Mouse (Mus musculus): ENCODE results near the gene Six3. TPM values are rescaled to one million over a fixed set of nuclear protein-coding genes. Genes with fewer than 3 reads are reported as not detected.

The Six3 gene
- polyA plus RNA-seq, 1 experiment from 2014 or later = not detected

GRCm38 (mm10) chr17:85591976-85592375 lies 21.4 kb upstream of the Six3 start:
- H3K36me3 ChIP-seq (ENCODE audit: control insufficient read depth, insufficient read depth) = no peaks in the 10 kb centered on the region
- WGBS = 73% methylated on average over 6 of the region's 6 CpGs
- ATAC-seq (replicated peaks; ENCODE audit: extremely low read depth, insufficient read depth, low FRiP score) = no peak
- no peaks in the 10 kb centered on the region for H3K4me1 ChIP-seq (ENCODE audit: control insufficient read depth, insufficient read depth, low read length)
- H3K4me3 ChIP-seq (ENCODE audit: low read length) = no peak overlapping the region
- H3K4me2 ChIP-seq (ENCODE audit: low read depth, low read length) = no peak overlapping the region
- H3K9ac ChIP-seq (ENCODE audit: low read length) = no peak overlapping the region
- no peak overlapping the region for H3K27ac ChIP-seq (ENCODE audit: low read length)
- H3K27me3 ChIP-seq (ENCODE audit: control insufficient read depth, insufficient read depth, low read length) = 0 out of 2 replicates have a peak, but pooled peaks cover 2% of the 10 kb centered on the region
- H3K9me3 ChIP-seq (replicated peaks; ENCODE audit: control insufficient read depth, low read length) = peaks cover 5% of the 10 kb centered on the region; the same call in 1 of the 2 replicates

- no peak for ATAC-seq (replicated peaks; ENCODE audit: extremely low read depth, insufficient read depth, low FRiP score)
- Histone ChIP-seq H3K4me2 (ENCODE audit: low read depth, low read length) (no peak overlapping the region), H3K27me3 (ENCODE audit: control insufficient read depth, insufficient read depth, low read length) (peaks cover 8% of the 10 kb centered on the region; the same call in 1 of the 2 replicates), H3K36me3 (ENCODE audit: control insufficient read depth, insufficient read depth) (no peaks in the 10 kb centered on the region), H3K4me3 (ENCODE audit: low read length) (no peak overlapping the region), H3K27ac (ENCODE audit: low read length) (no peak overlapping the region), H3K9ac (ENCODE audit: low read length) (no peak overlapping the region), H3K4me1 (ENCODE audit: control insufficient read depth, insufficient read depth, low read length) (no peaks in the 10 kb centered on the region), H3K9me3 (replicated peaks; ENCODE audit: control insufficient read depth, low read length) (peaks cover 4% of the 10 kb centered on the region; the same call in 1 of the 2 replicates)
- WGBS = 62% methylated on average over 10 of the region's 10 CpGs
Measured at GRCm38 (mm10) chr17:85595853-85596252, 17.6 kb upstream of the Six3 start.

- H3K4me2 ChIP-seq (ENCODE audit: low read depth, low read length) = no peak overlapping the region
- peaks cover 8% of the 10 kb centered on the region for H3K27me3 ChIP-seq (ENCODE audit: control insufficient read depth, insufficient read depth, low read length)
- 27% methylated on average over 6 of the region's 6 CpGs for WGBS
- H3K4me3 ChIP-seq (ENCODE audit: low read length) = no peak overlapping the region
- H3K9ac ChIP-seq (ENCODE audit: low read length) = no peak overlapping the region
- H3K4me1 ChIP-seq (ENCODE audit: control insufficient read depth, insufficient read depth, low read length) = no peaks in the 10 kb centered on the region
- no peaks in the 10 kb centered on the region for H3K9me3 ChIP-seq (replicated peaks; ENCODE audit: control insufficient read depth, low read length)
- no peaks in the 10 kb centered on the region for H3K36me3 ChIP-seq (ENCODE audit: control insufficient read depth, insufficient read depth)
- no peak for ATAC-seq (replicated peaks; ENCODE audit: extremely low read depth, insufficient read depth, low FRiP score)
- H3K27ac ChIP-seq (ENCODE audit: low read length) = no peak overlapping the region
Measured at GRCm38 (mm10) chr17:85596341-85596890, 17.0 kb upstream of the Six3 start.

- no peaks in the 10 kb centered on the region for H3K9me3 ChIP-seq (replicated peaks; ENCODE audit: control insufficient read depth, low read length)
- H3K36me3 ChIP-seq (ENCODE audit: control insufficient read depth, insufficient read depth) = no peaks in the 10 kb centered on the region
- ATAC-seq (replicated peaks; ENCODE audit: extremely low read depth, insufficient read depth, low FRiP score) = no peak
- no peak overlapping the region for H3K4me2 ChIP-seq (ENCODE audit: low read depth, low read length)
- peaks cover 30% of the 10 kb centered on the region for H3K27me3 ChIP-seq (ENCODE audit: control insufficient read depth, insufficient read depth, low read length)
- no peak overlapping the region for H3K9ac ChIP-seq (ENCODE audit: low read length)
- H3K27ac ChIP-seq (ENCODE audit: low read length) = no peak overlapping the region
- no peak overlapping the region for H3K4me3 ChIP-seq (ENCODE audit: low read length)
- WGBS = 60% methylated on average over 9 of the region's 9 CpGs
- H3K4me1 ChIP-seq (ENCODE audit: control insufficient read depth, insufficient read depth, low read length) = no peaks in the 10 kb centered on the region
Measured at GRCm38 (mm10) chr17:85599520-85599919, 13.9 kb upstream of the Six3 start.

GRCm38 (mm10) chr17:85606463-85606862 lies 6.9 kb upstream of the Six3 start:
- H3K27ac ChIP-seq (ENCODE audit: low read length) = no peak overlapping the region
- H3K4me2 ChIP-seq (ENCODE audit: low read depth, low read length) = no peak overlapping the region
- H3K36me3 ChIP-seq (ENCODE audit: control insufficient read depth, insufficient read depth) = no peaks in the 10 kb centered on the region
- ATAC-seq (replicated peaks; ENCODE audit: extremely low read depth, insufficient read depth, low FRiP score) = no peak
- H3K9me3 ChIP-seq (replicated peaks; ENCODE audit: control insufficient read depth, low read length) = no peaks in the 10 kb centered on the region
- peaks cover 82% of the 10 kb centered on the region for H3K27me3 ChIP-seq (ENCODE audit: control insufficient read depth, insufficient read depth, low read length)
- no peaks in the 10 kb centered on the region for H3K4me1 ChIP-seq (ENCODE audit: control insufficient read depth, insufficient read depth, low read length)
- WGBS = 11% methylated on average over 3 of the region's 3 CpGs
- no peak overlapping the region for H3K4me3 ChIP-seq (ENCODE audit: low read length)
- H3K9ac ChIP-seq (ENCODE audit: low read length) = no peak overlapping the region

GRCm38 (mm10) chr17:85607556-85608365 lies 5.6 kb upstream of the Six3 start:
- no peaks in the 10 kb centered on the region for H3K36me3 ChIP-seq (ENCODE audit: control insufficient read depth, insufficient read depth)
- H3K9me3 ChIP-seq (replicated peaks; ENCODE audit: control insufficient read depth, low read length) = no peaks in the 10 kb centered on the region
- no peak overlapping the region for H3K27ac ChIP-seq (ENCODE audit: low read length)
- ATAC-seq (replicated peaks; ENCODE audit: extremely low read depth, insufficient read depth, low FRiP score) = no peak
- 2% methylated on average over 41 of the region's 41 CpGs for WGBS
- no peak overlapping the region for H3K4me3 ChIP-seq (ENCODE audit: low read length)
- no peak overlapping the region for H3K9ac ChIP-seq (ENCODE audit: low read length)
- no peaks in the 10 kb centered on the region for H3K4me1 ChIP-seq (ENCODE audit: control insufficient read depth, insufficient read depth, low read length)
- no peak overlapping the region for H3K4me2 ChIP-seq (ENCODE audit: low read depth, low read length)
- H3K27me3 ChIP-seq (ENCODE audit: control insufficient read depth, insufficient read depth, low read length) = peaks cover 86% of the 10 kb centered on the region

GRCm38 (mm10) chr17:85608366-85609093 lies 4.9 kb upstream of the Six3 start:
- Histone ChIP-seq H3K27me3 (ENCODE audit: control insufficient read depth, insufficient read depth, low read length) (peaks cover 86% of the 10 kb centered on the region), H3K27ac (ENCODE audit: low read length) (no peak overlapping the region), H3K9ac (ENCODE audit: low read length) (no peak overlapping the region), H3K9me3 (replicated peaks; ENCODE audit: control insufficient read depth, low read length) (no peaks in the 10 kb centered on the region), H3K4me3 (ENCODE audit: low read length) (0 out of 2 replicates have a peak overlapping the region, but pooled peaks have one; percentile 12), H3K36me3 (ENCODE audit: control insufficient read depth, insufficient read depth) (no peaks in the 10 kb centered on the region), H3K4me2 (ENCODE audit: low read depth, low read length) (peak overlapping the region; percentile 21; the same call in 1 of the 2 replicates), H3K4me1 (ENCODE audit: control insufficient read depth, insufficient read depth, low read length) (no peaks in the 10 kb centered on the region)
- WGBS = 1% methylated on average over 41 of the region's 42 CpGs
- ATAC-seq (replicated peaks; ENCODE audit: extremely low read depth, insufficient read depth, low FRiP score) = no peak

GRCm38 (mm10) chr17:85609094-85609425 lies 4.3 kb upstream of the Six3 start:
- Histone ChIP-seq H3K4me2 (ENCODE audit: low read depth, low read length) (no peak overlapping the region; the same call in 1 of the 2 replicates), H3K4me3 (ENCODE audit: low read length) (0 out of 2 replicates have a peak overlapping the region, but pooled peaks have one; percentile 12), H3K27ac (ENCODE audit: low read length) (no peak overlapping the region), H3K36me3 (ENCODE audit: control insufficient read depth, insufficient read depth) (no peaks in the 10 kb centered on the region), H3K4me1 (ENCODE audit: control insufficient read depth, insufficient read depth, low read length) (no peaks in the 10 kb centered on the region), H3K9ac (ENCODE audit: low read length) (no peak overlapping the region), H3K27me3 (ENCODE audit: control insufficient read depth, insufficient read depth, low read length) (peaks cover 89% of the 10 kb centered on the region), H3K9me3 (replicated peaks; ENCODE audit: control insufficient read depth, low read length) (no peaks in the 10 kb centered on the region)
- ATAC-seq (replicated peaks; ENCODE audit: extremely low read depth, insufficient read depth, low FRiP score) = no peak
- WGBS = 2% methylated on average over 13 of the region's 13 CpGs
